Mouse (Mus musculus): ENCODE results near the gene March6. TPM values are rescaled to one million over a fixed set of nuclear protein-coding genes. Genes with fewer than 3 reads are reported as not detected.
A peak's percentile ranks its signal among the peaks of the same experiment; 100 is the strongest.

The March6 gene
- polyA plus RNA-seq, 1 experiment: 23.8 TPM

DNA sequence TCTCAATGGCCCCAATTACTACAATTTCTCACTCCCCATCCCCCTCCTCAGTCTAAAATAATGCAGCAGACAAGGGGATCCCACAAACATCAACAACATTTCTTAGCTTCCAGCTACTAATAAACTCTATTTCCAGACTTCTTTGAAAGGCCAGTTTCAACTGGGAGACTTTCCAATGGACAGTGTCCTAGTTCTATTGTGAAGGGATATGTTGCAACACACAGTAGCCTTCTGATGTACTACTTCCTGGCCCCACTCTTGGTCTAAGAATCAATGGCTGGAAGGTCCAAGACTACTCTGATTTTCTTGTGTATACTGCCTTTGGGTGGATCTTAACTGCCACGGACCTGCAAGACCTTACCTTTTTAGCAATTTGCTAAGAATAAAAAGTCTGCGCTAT is 65.0 kb downstream of the March6 start:
- TF ChIP-seq POLR2A (IDR thresholded peaks at IDR 0.05; ENCODE audit: borderline replicate concordance, extremely low read depth, low read depth, low read length) (no peak), CTCF (IDR thresholded peaks at IDR 0.05; ENCODE audit: insufficient read depth, low read length) (no peak)
- no peak for DNase-seq
- Histone ChIP-seq H3K4me1 (ENCODE audit: control insufficient read depth, insufficient read depth, low read length) (no peaks in the 10 kb centered on the region), H3K4me3 (replicated peaks; ENCODE audit: extremely low read depth, low read depth, low read length) (no peak overlapping the region)
- WGBS: 89% methylated on average over 2 of the region's 2 CpGs

DNA sequence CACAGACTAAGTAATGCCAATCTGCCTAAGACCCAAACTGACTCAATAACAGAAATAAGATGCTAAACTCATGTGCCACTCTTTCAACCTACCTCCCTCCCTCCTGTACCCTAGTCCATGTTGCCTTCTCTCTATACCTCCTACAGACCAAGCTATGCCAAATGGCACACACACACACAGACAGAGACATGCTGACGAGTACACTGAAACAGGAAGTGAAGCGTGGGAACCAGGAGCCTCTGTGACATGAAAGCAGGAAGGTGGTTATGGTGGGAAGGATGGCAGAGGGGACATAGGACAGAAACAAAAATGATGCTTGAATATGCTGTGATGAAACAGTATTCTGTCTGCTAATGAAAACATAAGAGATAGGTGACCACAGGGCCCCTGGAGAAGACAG is 70.3 kb downstream of the March6 start:
- WGBS: 72% methylated on average over 2 of the region's 2 CpGs
- TF ChIP-seq POLR2A (IDR thresholded peaks at IDR 0.05; ENCODE audit: borderline replicate concordance, extremely low read depth, low read depth, low read length): no peak
- no peak for TF ChIP-seq CTCF (IDR thresholded peaks at IDR 0.05; ENCODE audit: insufficient read depth, low read length)
- H3K4me3 ChIP-seq (replicated peaks; ENCODE audit: extremely low read depth, low read depth, low read length): no peak overlapping the region
- DNase-seq: no peak
- H3K4me1 ChIP-seq (ENCODE audit: control insufficient read depth, insufficient read depth, low read length): peaks cover 3% of the 10 kb centered on the region

DNA sequence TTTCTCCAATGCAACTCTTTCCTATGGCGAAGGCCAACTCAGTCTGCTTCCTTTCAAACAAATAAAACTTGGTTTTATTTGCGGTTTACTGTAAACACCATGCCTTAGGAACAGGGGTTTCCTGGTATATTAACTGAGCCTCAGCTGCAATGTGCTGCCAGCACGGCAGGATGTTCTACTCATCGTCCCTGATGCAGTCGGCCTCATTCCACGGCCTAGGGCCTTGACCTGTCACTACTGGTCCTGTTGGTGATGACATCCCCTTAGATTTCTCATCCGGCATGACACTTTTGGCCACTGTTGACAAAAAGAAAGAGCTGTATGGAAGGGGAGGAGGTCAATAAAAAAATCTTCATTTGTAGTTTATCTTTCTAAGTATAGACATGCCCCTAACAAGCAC is 72.8 kb downstream of the March6 start:
- DNase-seq: no peak
- Histone ChIP-seq H3K4me1 (ENCODE audit: control insufficient read depth, insufficient read depth, low read length) (peaks cover 7% of the 10 kb centered on the region), H3K4me3 (replicated peaks; ENCODE audit: extremely low read depth, low read depth, low read length) (no peak overlapping the region)
- WGBS: 64% methylated on average over 7 of the region's 7 CpGs
- TF ChIP-seq CTCF (IDR thresholded peaks at IDR 0.05; ENCODE audit: insufficient read depth, low read length) (no peak), POLR2A (IDR thresholded peaks at IDR 0.05; ENCODE audit: borderline replicate concordance, extremely low read depth, low read depth, low read length) (no peak)

DNA sequence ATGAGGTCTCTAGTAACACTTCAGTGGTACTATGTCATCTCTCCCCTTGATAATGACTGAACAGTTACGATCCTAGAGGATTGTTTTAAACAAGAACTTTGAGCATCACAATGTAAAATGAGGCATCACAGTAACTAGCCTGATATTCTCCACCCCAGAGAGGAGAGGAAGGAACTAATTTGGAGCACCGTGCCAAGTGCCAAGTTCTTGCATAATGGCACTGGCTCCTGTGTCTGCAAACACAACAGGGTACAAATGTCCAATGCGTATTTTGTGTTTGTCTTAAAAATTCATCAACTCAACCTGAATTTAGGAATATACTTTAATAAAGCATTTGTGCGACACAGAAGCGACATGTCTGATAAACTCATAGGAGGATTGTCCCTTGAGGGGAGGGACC is 74.5 kb downstream of the March6 start:
- Histone ChIP-seq H3K4me3 (replicated peaks; ENCODE audit: extremely low read depth, low read depth, low read length) (no peak overlapping the region), H3K4me1 (ENCODE audit: control insufficient read depth, insufficient read depth, low read length) (peaks cover 7% of the 10 kb centered on the region)
- no peak for TF ChIP-seq CTCF (IDR thresholded peaks at IDR 0.05; ENCODE audit: insufficient read depth, low read length)
- no peak for TF ChIP-seq POLR2A (IDR thresholded peaks at IDR 0.05; ENCODE audit: borderline replicate concordance, extremely low read depth, low read depth, low read length)
- 44% methylated on average over 5 of the region's 5 CpGs for WGBS
- no peak for DNase-seq

DNA sequence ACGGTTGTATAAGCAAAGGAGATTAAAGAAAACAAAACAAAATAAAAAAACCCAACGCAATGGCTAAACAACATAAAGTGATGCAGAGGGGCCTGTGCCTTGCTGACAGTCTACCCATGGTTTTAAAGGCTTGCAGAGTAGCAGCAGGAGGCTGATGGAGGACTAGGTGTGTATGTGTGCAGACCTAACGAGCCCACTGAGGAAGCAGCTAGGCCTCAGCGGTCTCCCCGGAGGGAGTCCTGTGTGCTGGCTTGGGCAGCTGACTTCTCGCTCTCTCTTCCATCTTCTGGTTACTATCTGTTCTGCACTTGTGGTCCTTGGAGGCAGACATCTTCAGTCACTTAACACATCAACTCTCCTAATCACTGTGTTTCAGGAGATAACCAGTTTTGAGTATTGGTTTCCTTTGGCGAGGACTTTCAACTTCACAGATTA is 76.0 kb downstream of the March6 start:
- 71% methylated on average over 7 of the region's 7 CpGs for WGBS
- TF ChIP-seq CTCF (IDR thresholded peaks at IDR 0.05; ENCODE audit: insufficient read depth, low read length): no peak
- no peak for TF ChIP-seq POLR2A (IDR thresholded peaks at IDR 0.05; ENCODE audit: borderline replicate concordance, extremely low read depth, low read depth, low read length)
- Histone ChIP-seq H3K4me1 (ENCODE audit: control insufficient read depth, insufficient read depth, low read length) (peaks cover 7% of the 10 kb centered on the region), H3K4me3 (replicated peaks; ENCODE audit: extremely low read depth, low read depth, low read length) (no peak overlapping the region)
- no peak for DNase-seq

DNA sequence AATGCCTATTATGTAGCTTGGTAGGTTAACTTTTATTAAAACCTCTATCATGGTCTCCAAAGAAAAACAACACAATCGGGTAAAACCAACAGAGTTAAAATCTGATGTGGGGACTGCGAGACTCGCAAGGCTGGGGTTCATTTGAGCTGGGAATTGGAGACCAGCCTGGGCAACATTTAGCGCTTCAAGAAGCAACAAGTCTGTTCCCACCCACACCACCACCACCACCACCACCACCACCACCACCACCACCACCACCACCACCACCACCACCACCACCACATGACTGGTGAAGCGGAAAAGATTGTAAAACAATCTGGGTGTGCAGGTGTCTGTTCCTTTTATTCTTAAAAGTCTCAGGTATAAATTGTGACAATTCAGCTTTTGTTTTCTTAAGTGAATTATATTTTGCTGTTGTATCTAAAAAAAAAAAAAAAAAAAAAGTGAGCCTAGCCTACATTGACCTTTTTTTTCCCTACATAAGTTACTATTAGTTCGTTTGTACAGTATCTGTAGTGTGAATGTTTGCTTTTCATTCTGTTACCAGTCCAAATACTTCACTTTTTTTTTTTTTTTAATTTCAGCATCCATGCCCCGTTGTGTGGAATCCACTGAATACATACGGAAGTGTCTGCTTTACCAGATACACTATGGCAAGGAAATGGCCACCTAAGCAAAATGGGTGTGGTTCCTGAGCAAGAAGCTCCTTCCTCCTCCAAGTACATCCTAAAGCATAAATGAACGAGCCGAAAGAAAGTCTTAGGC is 76.6 kb downstream of the March6 start:
- H3K4me1 ChIP-seq (ENCODE audit: control insufficient read depth, insufficient read depth, low read length): peaks cover 7% of the 10 kb centered on the region
- H3K4me3 ChIP-seq (replicated peaks; ENCODE audit: extremely low read depth, low read depth, low read length): no peak overlapping the region
- TF ChIP-seq CTCF (IDR thresholded peaks at IDR 0.05; ENCODE audit: insufficient read depth, low read length) (no peak), POLR2A (IDR thresholded peaks at IDR 0.05; ENCODE audit: borderline replicate concordance, extremely low read depth, low read depth, low read length) (no peak)
- WGBS: 39% methylated on average over 10 of the region's 10 CpGs
- DNase-seq: no peak

DNA sequence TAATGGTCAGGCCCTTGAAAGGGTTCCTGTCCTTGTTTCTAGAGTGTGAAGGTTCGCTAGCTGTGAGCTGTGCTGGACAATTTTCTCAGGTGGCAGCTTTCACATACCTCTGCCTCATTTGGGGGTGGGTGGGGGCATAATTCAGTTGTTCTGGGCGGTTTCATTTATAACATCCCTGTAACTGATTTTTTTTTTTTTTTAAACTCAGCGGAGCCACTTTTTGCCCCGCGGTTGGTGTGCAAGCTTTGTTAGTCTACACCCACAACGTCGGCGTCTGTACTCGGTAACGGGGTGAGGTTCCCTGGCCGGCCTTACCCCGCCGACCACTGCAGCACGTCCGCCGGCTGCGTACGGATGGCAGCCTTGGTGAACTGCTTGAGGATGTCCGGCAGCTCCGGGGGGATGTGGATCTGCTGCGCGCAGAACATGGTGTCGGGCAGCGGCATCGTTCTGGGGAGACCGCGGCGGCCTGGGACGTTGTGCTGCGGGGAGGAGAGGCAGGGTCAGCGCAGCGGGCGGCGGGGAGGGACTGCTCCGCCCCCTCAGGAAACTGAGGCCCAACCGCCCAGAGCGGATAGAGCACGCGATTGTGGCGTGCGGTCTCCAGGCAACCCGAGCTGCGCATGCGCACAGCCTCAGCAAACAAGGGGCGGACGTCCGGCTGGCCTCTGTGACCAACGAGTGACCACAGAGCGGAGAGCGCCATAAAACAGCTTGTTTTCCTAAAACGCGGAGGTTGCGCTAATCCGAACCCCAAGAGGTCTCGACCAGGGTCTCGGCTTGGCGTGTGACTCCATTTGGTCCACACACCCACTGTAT is 77.5 kb downstream of the March6 start, which contains the start of gene Ropn1l:
TSS of gene Ropn1l (minus strand) at position 640 of the 819 bp plus-strand sequence.
- H3K4me1 ChIP-seq (ENCODE audit: control insufficient read depth, insufficient read depth, low read length): peaks cover 7% of the 10 kb centered on the region
- under 1% methylated on average over 56 of the region's 57 CpGs for WGBS
- TF ChIP-seq POLR2A (IDR thresholded peaks at IDR 0.05; ENCODE audit: borderline replicate concordance, extremely low read depth, low read depth, low read length): peak; percentile 72; the same call in 1 of the 2 replicates
- no peak for TF ChIP-seq CTCF (IDR thresholded peaks at IDR 0.05; ENCODE audit: insufficient read depth, low read length)
- peak; percentile 94 for DNase-seq
- peak within 1 kb of the TSS; percentile 67 for H3K4me3 ChIP-seq (replicated peaks; ENCODE audit: extremely low read depth, low read depth, low read length)

DNA sequence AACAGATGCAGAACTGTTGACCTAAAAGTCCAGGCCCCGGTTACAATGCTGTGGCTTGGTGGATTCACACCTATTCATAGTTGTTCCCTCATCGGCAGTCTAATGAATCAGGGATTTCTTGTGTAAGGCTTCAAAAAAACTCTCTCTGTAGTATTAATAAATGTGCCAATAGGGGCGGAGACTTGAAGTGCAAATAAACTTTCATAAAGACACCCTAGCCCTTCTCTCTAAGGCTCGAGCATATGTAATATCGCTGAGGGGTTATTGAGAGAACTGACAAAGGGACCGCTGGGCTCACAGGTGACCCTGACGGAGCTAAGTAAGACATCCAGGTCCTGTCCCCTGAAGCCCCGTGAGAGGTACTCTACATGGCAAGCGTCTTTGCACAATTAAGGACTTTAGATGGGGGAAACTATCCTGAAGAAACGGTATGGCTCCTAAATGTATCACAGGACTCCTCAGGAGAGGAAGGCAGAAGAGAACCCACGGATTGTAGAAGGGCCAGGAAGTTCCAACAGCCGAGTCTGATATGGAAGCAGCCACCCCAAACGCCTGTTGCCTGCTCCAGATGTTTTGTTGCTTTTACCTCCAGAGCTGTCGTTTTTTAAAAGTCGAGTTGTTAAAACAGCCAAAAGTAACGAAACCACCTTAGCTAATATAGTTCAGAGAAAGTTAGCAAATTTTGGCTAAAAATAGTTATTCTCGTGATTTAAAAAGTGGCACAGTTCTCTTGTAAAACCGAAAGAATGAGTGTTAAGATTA is 78.3 kb downstream of the March6 start:
- Histone ChIP-seq H3K4me3 (replicated peaks; ENCODE audit: extremely low read depth, low read depth, low read length) (peak overlapping the region; percentile 6), H3K4me1 (ENCODE audit: control insufficient read depth, insufficient read depth, low read length) (peaks cover 7% of the 10 kb centered on the region)
- no peak for DNase-seq
- no peak for TF ChIP-seq CTCF (IDR thresholded peaks at IDR 0.05; ENCODE audit: insufficient read depth, low read length)
- no peak for TF ChIP-seq POLR2A (IDR thresholded peaks at IDR 0.05; ENCODE audit: borderline replicate concordance, extremely low read depth, low read depth, low read length)
- 30% methylated on average over 18 of the region's 18 CpGs for WGBS

DNA sequence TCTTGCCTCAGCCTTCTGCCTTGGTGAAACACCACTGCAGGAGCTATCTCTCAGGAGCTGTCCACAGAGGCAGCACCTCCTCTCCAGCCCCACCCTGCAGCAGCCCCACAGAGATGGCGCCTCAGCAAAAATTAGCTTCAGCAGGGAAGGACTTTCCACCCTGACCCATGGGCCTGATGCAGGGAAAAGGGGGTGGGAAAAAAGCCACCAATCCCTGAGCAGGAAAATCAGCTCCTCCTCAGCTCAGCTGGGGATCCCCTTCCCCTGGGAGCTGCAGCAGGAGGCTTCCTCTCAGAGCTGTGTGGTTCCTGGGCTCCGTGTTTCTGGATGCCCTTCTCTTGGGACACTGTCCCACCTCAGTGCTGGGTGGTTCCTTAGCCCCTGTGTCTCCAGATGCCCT is 81.1 kb downstream of the March6 start:
- DNase-seq: no peak
- Histone ChIP-seq H3K4me1 (ENCODE audit: control insufficient read depth, insufficient read depth, low read length) (peaks cover 4% of the 10 kb centered on the region), H3K4me3 (replicated peaks; ENCODE audit: extremely low read depth, low read depth, low read length) (no peak overlapping the region)
- TF ChIP-seq CTCF (IDR thresholded peaks at IDR 0.05; ENCODE audit: insufficient read depth, low read length) (no peak), POLR2A (IDR thresholded peaks at IDR 0.05; ENCODE audit: borderline replicate concordance, extremely low read depth, low read depth, low read length) (no peak)
- WGBS: 35% methylated on average over 2 of the region's 2 CpGs

Measured in lung, adult 2 months (tissue).